Mouse (Mus musculus): Measurements from ENCODE around the gene Kcnj10.

The Kcnj10 gene

DNA sequence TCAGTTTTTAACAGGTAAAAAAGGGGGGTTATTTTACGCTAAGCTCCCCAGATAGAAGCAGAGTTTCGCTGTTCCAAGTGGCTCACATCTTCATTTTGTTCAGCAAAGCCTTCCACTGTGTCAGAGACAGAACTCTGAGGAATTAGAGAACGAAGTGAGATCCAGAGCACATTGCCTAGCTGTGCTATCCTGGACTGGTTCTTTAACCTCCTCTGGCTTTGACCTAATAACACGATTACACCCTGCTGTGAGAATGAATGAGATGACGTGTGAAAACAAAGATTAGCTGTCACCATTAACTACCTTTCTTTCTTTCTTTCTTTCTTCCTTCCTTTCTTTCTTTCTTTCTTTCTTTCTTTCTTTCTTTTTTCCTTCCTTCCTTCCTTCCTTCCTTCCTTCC is 68.4 kb downstream of the Kcnj10 start:
- in situ Hi-C loops (cut with MboI; ENCODE audit: unreplicated experiment in 2 of 2): loop anchor here (5.0 to 10.0 kb wide), 2 partner anchors 223 to 915 kb away; partner anchors contain the start of gene Dusp23 (in 1 of the 2)

GRCm38 (mm10) chr1:172410806-172411205 is 69.8 kb downstream of the Kcnj10 start:
- in situ Hi-C loops (cut with MboI; ENCODE audit: unreplicated experiment in 2 of 2): loop anchor here (5.0 kb wide), 4 partner anchors 81 to 991 kb away; no protein-coding TSS in a partner anchor

DNA sequence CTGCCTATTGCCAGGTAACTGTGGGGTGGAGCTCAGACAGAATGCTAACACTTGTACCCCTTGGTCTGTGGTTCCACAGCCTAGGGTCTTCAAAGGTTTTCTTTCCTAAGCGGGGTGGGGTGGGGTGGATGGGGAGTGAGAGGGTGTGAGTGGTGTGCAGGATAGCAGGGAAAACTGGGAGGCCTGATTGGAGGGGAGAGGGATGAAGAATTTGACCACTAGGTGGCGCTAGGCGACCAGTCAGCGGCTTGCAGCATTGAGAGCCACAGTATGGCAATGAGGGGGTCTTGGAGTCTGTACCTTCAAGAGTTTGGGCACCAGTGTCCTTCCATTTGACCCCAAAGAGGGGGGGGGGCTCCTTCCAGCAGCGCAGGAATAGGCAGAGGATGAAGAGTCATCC is 71.2 kb downstream of the Kcnj10 start:
- in situ Hi-C loops (cut with MboI; ENCODE audit: unreplicated experiment in 2 of 2): loop anchor here (5.0 kb wide), 4 partner anchors 80 to 990 kb away; no protein-coding TSS in a partner anchor

GRCm38 (mm10) chr1:172413491-172414230 is 72.7 kb downstream of the Kcnj10 start:
- in situ Hi-C loops (cut with MboI; ENCODE audit: unreplicated experiment in 2 of 2): loop anchor here (5.0 kb wide), 4 partner anchors 79 to 989 kb away; no protein-coding TSS in a partner anchor

DNA sequence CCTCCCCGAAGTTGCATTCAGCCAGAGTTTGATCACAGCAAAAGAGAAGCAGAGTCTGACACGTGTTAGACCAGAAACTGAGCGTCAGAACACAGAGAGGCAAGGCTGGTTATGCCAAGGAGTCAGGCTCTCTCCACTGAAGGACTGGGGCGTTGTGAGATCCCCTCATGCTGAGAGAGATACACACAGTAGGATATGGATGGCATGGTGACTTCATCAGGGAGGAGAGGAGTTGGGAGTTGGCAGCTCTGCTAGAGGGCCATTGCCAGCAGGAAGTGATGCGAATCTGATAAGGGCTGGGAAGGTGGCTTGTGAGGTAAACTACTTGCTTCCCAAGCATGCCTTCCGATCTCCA is 73.2 kb downstream of the Kcnj10 start:
- in situ Hi-C loops (cut with MboI; ENCODE audit: unreplicated experiment in 2 of 2): loop anchor here (5.0 kb wide), 4 partner anchors 78 to 988 kb away; no protein-coding TSS in a partner anchor

GRCm38 (mm10) chr1:172415061-172415460 is 74.1 kb downstream of the Kcnj10 start:
- in situ Hi-C loops (cut with MboI; ENCODE audit: unreplicated experiment in 2 of 2): loop anchor here in 1 of 2 experiments (5.0 kb wide), 1 partner anchor 67 kb away; the partner anchor contains the start of gene Igsf9

- in situ Hi-C loops (cut with MboI; ENCODE audit: unreplicated experiment in 2 of 2): loop anchor here in 1 of 2 experiments (5.0 kb wide), 1 partner anchor 64 kb away; the partner anchor contains the start of gene Igsf9
Observed at GRCm38 (mm10) chr1:172418173-172418572, 77.2 kb downstream of the Kcnj10 start.

GRCm38 (mm10) chr1:172418642-172419041 is 77.6 kb downstream of the Kcnj10 start:
- in situ Hi-C loops (cut with MboI; ENCODE audit: unreplicated experiment in 2 of 2): loop anchor here in 1 of 2 experiments (5.0 kb wide), 1 partner anchor 64 kb away; the partner anchor contains the start of gene Igsf9

- in situ Hi-C loops (cut with MboI; ENCODE audit: unreplicated experiment in 2 of 2): no loop called here
Observed at GRCm38 (mm10) chr1:172420181-172420580, 79.2 kb downstream of the Kcnj10 start.

DNA sequence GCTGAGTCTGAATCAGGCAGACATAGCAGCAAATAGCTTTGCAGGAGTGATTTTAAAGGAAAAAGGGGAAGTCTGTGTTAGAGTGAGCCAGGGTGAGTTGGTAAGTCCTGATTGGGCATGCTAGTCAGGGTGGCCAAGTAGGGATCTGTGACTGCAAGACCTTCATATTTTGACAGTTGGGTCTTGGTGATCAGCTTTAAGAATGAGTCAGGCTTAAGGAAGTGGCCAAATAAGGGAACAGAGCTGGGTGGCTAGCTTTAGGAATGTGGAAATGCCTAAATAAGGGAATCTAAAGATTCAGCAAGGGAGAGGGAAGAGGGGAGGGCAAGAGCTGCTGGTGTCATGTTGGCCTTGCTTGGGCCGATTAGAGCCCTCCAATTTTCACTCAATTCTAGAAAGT is 82.4 kb downstream of the Kcnj10 start:
- in situ Hi-C loops (cut with MboI; ENCODE audit: unreplicated experiment in 2 of 2): no loop called here
